Mouse (Mus musculus) limb, embryonic 14.5 days (tissue): Measurements from ENCODE around the gene Cyren. TPM values are rescaled to one million over a fixed set of nuclear protein-coding genes. Genes with fewer than 3 reads are reported as not detected.

ENCODE experiments used
- ATAC-seq: fragments of 200-750 bp; cut with Nextera tagmentation; 2 replicates; pipeline ENCODE4 v1.8.0; 2017; ENCODE audit warnings: low read depth, moderate number of reproducible peaks, moderate TSS enrichment; ENCODE audit not compliant: low FRiP score
- DNase-seq: peaks from one replicate; pipeline ENCODE4 v3.0.0-alpha.2; 2015; ENCODE audit warnings: low spot score
- H3K27ac ChIP-seq: fragments of 300-500 bp; sonication (generic); replicated peaks from 2 replicates; pipeline ENCODE4 v1.5.1; 2014; ENCODE audit warnings: low read depth, mild to moderate bottlenecking, low read length, moderate library complexity, mixed read lengths
- H3K27me3 ChIP-seq: fragments of 300-500 bp; sonication (generic); 2 replicates; pipeline ENCODE4 v1.6.1; 2014; ENCODE audit warnings: low read length, mixed read lengths; ENCODE audit not compliant: control insufficient read depth, insufficient read depth
- H3K36me3 ChIP-seq: fragments of 300-500 bp; sonication (generic); 2 replicates; pipeline ENCODE4 v1.6.1; 2014; ENCODE audit warnings: mild to moderate bottlenecking, low read length, moderate library complexity, mixed read lengths; ENCODE audit not compliant: control insufficient read depth, insufficient read depth
- H3K4me1 ChIP-seq: fragments of 300-500 bp; sonication (generic); 2 replicates; pipeline ENCODE4 v1.6.1; 2014; ENCODE audit warnings: antibody characterized with exemption, low read length, mixed read lengths; ENCODE audit not compliant: control insufficient read depth, insufficient read depth
- H3K4me2 ChIP-seq: fragments of 300-500 bp; sonication (generic); replicated peaks from 2 replicates; pipeline ENCODE4 v1.6.1; 2014; ENCODE audit warnings: low read depth, mild to moderate bottlenecking, low read length, moderate library complexity; ENCODE audit not compliant: severe bottlenecking
- H3K4me3 ChIP-seq: fragments of 300-500 bp; sonication (generic); replicated peaks from 2 replicates; pipeline ENCODE4 v1.5.1; 2014; ENCODE audit warnings: low read length
- H3K9ac ChIP-seq: fragments of 300-500 bp; sonication (generic); 2 replicates; pipeline ENCODE4 v1.6.1; 2014; ENCODE audit warnings: mild to moderate bottlenecking, low read depth, low read length, moderate library complexity; ENCODE audit not compliant: severe bottlenecking
- H3K9me3 ChIP-seq: fragments of 300-500 bp; sonication (generic); 2 replicates; pipeline ENCODE4 v1.6.1; 2016; ENCODE audit warnings: low read length; ENCODE audit not compliant: control insufficient read depth
- POLR2A ChIP-seq: fragments of 200-500 bp; IDR thresholded peaks from 2 replicates; pipeline ENCODE4 v1.8.0; 2012; ENCODE audit warnings: inconsistent platforms, mild to moderate bottlenecking, moderate library complexity, borderline replicate concordance; ENCODE audit not compliant: insufficient read depth, insufficient read length; ENCODE audit errors: extremely low read depth
- WGBS: fragments of 180-500 bp; shearing (Covaris S2); extraction: QIAGEN DNeasy Blood & Tissue Kit; methylation state at CpG from one replicate; pipeline ENCODE4 v1.1.7; 2014; 5-methylcytosine and 5-hydroxymethylcytosine counted together
- polyA plus RNA-seq, 2 experiments: library from polyadenylated mRNA; depleted of rRNA in 1 of 2; stranded (reverse) in 1 of 2; unstranded in 1 of 2; fragments of >200 nt; fragmentation: Nextera tagmentation in 1 of 2; extraction: Ambion mirVana in 1 of 2; gene quantifications; 2 replicates each; pipeline versions ENCODE4 v1.2.1 to v1.2.3; 2012 to 2014

Cyren gene
- polyA plus RNA-seq, 2 experiments: 12.4 to 24.2 TPM

DNA sequence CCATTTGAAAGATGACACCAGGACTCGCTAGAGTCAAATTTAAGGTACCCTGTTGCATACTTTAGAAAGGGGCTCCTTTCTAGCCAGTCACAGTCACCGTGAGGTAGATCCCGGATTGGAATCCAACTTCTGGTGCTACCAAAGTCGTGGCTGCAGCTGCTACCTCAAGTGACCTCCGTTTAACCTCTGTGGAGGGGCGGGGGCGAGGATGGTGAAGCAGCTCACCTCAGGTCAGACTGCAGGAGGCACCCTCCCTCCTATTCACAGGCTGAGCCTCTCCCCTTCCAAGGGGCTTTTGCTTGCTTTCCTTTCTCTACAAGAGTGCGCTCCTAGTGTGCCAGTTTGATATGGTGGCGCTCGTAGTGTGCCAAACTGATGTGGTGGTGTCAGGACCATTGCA is 42.1 kb upstream of the Cyren start, which contains the start of gene Stra8:
Gene Stra8, plus strand, starts transcription at position 208 of the 400 bp plus-strand sequence.
- Histone ChIP-seq H3K4me3 (no peak within 1 kb of the TSS), H3K27ac (no peak within 1 kb of the TSS)

DNA sequence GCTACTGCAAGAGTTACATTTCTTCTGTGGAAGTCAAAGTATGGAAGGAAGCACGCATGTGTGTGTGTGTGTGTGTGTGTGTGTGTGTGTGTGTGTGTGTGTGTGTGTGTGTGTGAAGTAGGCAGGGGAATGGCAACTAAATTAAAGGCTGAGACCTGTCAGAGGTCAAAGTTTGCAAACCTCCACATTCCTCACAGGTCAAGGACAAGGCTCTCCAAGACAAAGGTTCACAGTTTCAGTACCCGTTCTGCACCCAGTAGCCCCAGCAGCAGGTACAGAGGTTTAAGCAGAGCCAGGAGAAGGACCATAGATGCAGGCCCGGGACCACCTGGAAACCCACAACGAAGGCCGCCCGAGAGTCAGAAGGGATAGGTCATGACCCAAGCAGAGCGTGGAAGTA is 41.3 kb upstream of the Cyren start:
- DNase-seq: no peak
- no peaks in the 10 kb centered on the region for H3K36me3 ChIP-seq
- ATAC-seq: no peak
- 70% methylated on average over 7 of the region's 7 CpGs for WGBS
- no peak for TF ChIP-seq POLR2A
- H3K9ac ChIP-seq: no peak overlapping the region
- H3K4me2 ChIP-seq: no peak overlapping the region
- H3K27me3 ChIP-seq: no peaks in the 10 kb centered on the region
- H3K27ac ChIP-seq: no peak overlapping the region
- no peak overlapping the region for H3K4me3 ChIP-seq
- no peaks in the 10 kb centered on the region for H3K4me1 ChIP-seq
- H3K9me3 ChIP-seq: no peaks in the 10 kb centered on the region

More for the DNA sequence above, 42.1 kb upstream of the Cyren start, which contains the start of gene Stra8:
- H3K4me2 ChIP-seq: no peak within 1 kb of the TSS
- H3K9me3 ChIP-seq: no peaks in the 10 kb centered on the region
- no peaks in the 10 kb centered on the region for H3K4me1 ChIP-seq
- no peak for ATAC-seq
- H3K9ac ChIP-seq: no peak within 1 kb of the TSS
- no peaks in the 10 kb centered on the region for H3K27me3 ChIP-seq
- WGBS: 44% methylated on average over 10 of the region's 10 CpGs
- no peak for TF ChIP-seq POLR2A
- no peaks in the 10 kb centered on the region for H3K36me3 ChIP-seq
- DNase-seq: no peak

DNA sequence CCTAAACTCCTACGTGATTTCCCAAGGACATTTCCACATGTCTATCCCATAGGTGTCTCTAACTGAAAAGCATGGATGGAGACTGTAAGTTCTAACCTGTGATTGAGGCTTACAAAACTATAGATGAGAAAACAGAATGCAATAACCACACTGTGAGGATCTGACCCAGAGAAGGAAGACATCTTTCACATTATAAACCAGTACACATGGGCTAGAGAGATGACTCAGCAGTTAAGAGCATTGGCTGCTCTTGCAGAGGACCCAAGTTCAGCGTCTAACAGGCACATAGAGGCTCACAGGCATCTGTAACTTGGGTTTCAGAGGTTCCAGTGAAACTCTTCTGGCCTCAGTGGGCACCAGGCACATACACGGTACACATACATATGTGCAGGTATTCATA is 36.6 kb upstream of the Cyren start:
- Histone ChIP-seq H3K4me2 (no peak overlapping the region), H3K27me3 (no peaks in the 10 kb centered on the region), H3K9ac (no peak overlapping the region), H3K4me3 (no peak overlapping the region), H3K36me3 (no peaks in the 10 kb centered on the region), H3K4me1 (peaks cover 5% of the 10 kb centered on the region), H3K9me3 (no peaks in the 10 kb centered on the region), H3K27ac (no peak overlapping the region)
- no peak for TF ChIP-seq POLR2A
- no peak for DNase-seq
- 83% methylated on average over 3 of the region's 3 CpGs for WGBS
- ATAC-seq: no peak

DNA sequence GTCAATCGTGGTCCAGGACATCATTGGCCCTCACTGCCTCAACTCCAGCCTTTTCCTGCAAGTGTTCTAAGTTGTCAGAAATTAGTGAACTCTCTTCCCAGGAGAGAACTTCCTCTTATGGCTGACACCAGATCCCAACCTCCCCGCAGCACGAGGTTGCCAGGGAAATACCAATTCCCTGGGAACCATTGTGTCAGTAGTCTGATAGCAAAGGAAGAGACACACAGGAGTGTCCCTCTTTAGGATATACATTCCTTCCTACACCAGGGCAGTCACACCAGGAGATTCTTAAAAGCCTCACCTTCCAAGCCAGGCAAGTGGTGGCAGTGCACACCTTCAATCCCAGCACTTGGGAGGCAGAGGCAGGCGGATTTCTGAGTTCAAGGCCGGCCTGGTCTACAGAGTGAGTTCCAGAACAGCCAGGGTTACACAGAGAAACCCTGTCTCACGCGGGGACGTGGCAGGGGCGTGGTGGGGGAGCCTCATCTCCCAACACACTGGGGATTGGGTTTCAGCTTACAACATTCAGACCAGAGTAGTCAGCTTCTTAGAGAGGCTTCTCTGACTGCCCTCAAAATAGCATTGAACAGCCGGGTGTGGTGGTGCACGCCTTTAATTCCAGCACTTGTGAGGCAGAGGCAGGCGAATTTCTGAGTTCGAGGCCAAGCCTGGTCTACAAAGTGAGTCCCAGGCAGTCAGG is 35.6 kb upstream of the Cyren start:
- DNase-seq (no peak), ATAC-seq (no peak)
- peaks cover 5% of the 10 kb centered on the region for H3K4me1 ChIP-seq
- no peak overlapping the region for H3K27ac ChIP-seq
- H3K9ac ChIP-seq: no peak overlapping the region
- 88% methylated on average over 13 of the region's 13 CpGs for WGBS
- H3K4me2 ChIP-seq: no peak overlapping the region
- no peak for TF ChIP-seq POLR2A
- H3K36me3 ChIP-seq: 0 out of 2 replicates have a peak, but pooled peaks cover 4% of the 10 kb centered on the region
- no peaks in the 10 kb centered on the region for H3K27me3 ChIP-seq
- no peak overlapping the region for H3K4me3 ChIP-seq
- no peaks in the 10 kb centered on the region for H3K9me3 ChIP-seq

DNA sequence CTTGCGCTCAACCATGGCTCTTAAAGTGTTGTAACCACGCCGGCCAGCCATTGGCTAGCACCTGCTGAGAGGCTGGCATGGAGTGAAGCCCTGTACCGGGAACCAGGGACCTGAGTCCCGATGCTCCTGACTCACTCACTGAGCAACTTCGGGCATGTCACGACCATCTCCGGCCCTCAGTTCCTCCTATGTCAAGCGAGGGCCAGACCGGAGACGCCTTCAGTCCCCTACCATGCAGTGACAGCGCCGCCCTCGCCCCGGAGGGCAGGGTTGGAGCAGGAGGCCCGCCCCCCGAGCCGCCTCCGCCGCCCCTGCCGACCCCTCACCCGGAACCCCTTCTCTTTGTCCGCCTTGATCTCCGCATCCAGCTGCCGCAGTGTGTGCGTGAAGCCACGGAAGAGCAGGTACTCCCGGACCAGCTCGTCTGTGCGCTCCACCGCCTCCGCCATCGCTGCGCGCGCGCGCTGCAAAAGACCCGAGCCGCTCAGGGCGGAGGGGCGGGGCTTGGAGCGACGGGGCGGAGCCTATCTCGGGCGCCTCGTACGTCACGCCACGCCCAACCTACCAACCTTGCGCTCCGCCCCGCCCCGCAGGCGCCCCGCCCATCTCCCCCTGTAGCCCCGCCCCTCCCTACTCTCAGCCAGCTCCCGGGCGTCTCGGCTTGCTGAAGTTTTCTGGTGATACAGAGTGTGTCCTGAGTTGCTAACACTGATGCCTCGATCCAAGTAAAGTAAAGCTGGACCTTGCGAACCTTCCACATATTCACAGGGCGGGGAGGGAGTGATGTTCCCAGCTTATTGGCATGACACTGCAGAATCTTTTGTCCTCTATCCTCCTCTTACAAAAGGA is 32.7 kb upstream of the Cyren start, which contains the start of gene Wdr91:
Gene Wdr91, minus strand, starts transcription at position 506 of the 849 bp plus-strand sequence.
- H3K4me1 ChIP-seq: peaks cover 5% of the 10 kb centered on the region
- H3K9me3 ChIP-seq: no peaks in the 10 kb centered on the region
- DNase-seq (peak; percentile 94), ATAC-seq (peak; percentile 95)
- H3K36me3 ChIP-seq: peaks cover 24% of the 10 kb centered on the region
- H3K4me2 ChIP-seq: peak within 1 kb of the TSS; percentile 67
- H3K27ac ChIP-seq: peak within 1 kb of the TSS; percentile 73
- H3K9ac ChIP-seq: peak within 1 kb of the TSS; percentile 66
- WGBS: 1% methylated on average over 51 of the region's 64 CpGs
- H3K4me3 ChIP-seq: peak within 1 kb of the TSS; percentile 74
- peak; percentile 79; the same call in 1 of the 2 replicates for TF ChIP-seq POLR2A
- no peaks in the 10 kb centered on the region for H3K27me3 ChIP-seq
